21 mouse cellular contexts compared by ENCODE assay signal in genomic region chr14:59780391-59780790, GRCm38 (mm10).
DNase-seq lines count a peak whose midpoint lies in the region; ATAC-seq lines count a peak whose summit lies in the region.
"Had no signal": no experiment of that assay in that cellular context is flagged by ENCODE, and none has a peak within 500 bp of the region (broad histone marks: within the 10 kb centered on the region; RNA-seq: fewer than 3 reads in every experiment).

No protein-coding gene starts in this region.

- no peak for DNase-seq in frontal cortex, postnatal 25 days (ENCODE audit: low spot score in 2 of 2)
- peak; percentile 16 for DNase-seq in layer of hippocampus, adult 11-12 months (ENCODE audit: low spot score)
- no peak for DNase-seq in layer of hippocampus, adult 8-10 months (ENCODE audit: low spot score in 2 of 2)
- DNase-seq in Muller cell, postnatal 12 days (ENCODE audit: inconsistent ontology term) = peak; percentile 51
- DNase-seq in retina, embryonic 14.5 days (ENCODE audit: low spot score) = peak; percentile 25
- no peak for DNase-seq in left cerebral cortex, adult 18-20 months (ENCODE audit: low spot score in 2 of 2)
- no peak for DNase-seq in thymus, postnatal 25 days
- DNase-seq: adrenal gland, adult 8-10 months; adrenal gland, postnatal 25 days; B cell, adult 2 months; cerebellum, adult 2 months; cerebellum, adult 9-11 months; cerebellum, postnatal 25 days; gastrocnemius, postnatal 25 days; heart, adult 18-20 months; heart, postnatal 10 days; heart, postnatal 36 days had no signal

- peak; percentile 48 for ATAC-seq in frontal cortex, adult (ENCODE audit: low TSS enrichment)
- ATAC-seq: forebrain, embryonic 13.5 days; forebrain, embryonic 16.5 days; hindbrain, embryonic 16.5 days had no signal

Comparison
In these comparisons a context has a peak if more than half of its experiments do, and no peak if none do; other contexts are left out.
1. DNase-seq: peak in layer of hippocampus, adult 11-12 months (single experiment), Muller cell, postnatal 12 days (single experiment) and retina, embryonic 14.5 days (single experiment); none in frontal cortex, postnatal 25 days (0 of 2), layer of hippocampus, adult 8-10 months (0 of 2), left cerebral cortex, adult 18-20 months (0 of 2) and thymus, postnatal 25 days (single experiment).